Mouse (Mus musculus) thymus, postnatal 25 days (tissue): Measurements from ENCODE around the gene Ina.
"Not testable (repeated sequence)": the region's sequence is repeated elsewhere in the genome, so short reads cannot be mapped to it uniquely, and the experiment has no call there.

Source experiments
- DNase-seq: peaks from one replicate; pipeline ENCODE4 v3.0.0; 2022

The Ina gene

DNA sequence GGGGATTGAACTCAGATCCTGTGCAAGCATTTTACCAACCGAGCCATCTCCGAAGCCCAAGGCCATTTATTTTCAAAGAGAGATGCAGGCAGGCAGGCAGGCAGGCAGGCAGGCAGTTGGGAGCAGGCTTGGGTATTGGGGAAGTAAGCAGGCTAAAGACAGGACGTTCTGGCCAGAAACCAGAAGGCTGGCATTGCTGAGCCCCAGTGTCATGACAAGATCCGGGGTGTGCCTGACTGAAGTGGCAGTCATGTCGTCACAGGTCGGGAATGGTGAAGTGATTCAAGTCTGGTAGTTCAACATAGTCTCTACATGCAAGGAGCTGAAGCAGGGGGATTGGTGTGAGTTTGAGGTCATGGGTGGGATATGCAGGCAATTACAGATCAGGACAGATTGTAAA is 26.9 kb upstream of the Ina start:
- DNase-seq: no peak

DNA sequence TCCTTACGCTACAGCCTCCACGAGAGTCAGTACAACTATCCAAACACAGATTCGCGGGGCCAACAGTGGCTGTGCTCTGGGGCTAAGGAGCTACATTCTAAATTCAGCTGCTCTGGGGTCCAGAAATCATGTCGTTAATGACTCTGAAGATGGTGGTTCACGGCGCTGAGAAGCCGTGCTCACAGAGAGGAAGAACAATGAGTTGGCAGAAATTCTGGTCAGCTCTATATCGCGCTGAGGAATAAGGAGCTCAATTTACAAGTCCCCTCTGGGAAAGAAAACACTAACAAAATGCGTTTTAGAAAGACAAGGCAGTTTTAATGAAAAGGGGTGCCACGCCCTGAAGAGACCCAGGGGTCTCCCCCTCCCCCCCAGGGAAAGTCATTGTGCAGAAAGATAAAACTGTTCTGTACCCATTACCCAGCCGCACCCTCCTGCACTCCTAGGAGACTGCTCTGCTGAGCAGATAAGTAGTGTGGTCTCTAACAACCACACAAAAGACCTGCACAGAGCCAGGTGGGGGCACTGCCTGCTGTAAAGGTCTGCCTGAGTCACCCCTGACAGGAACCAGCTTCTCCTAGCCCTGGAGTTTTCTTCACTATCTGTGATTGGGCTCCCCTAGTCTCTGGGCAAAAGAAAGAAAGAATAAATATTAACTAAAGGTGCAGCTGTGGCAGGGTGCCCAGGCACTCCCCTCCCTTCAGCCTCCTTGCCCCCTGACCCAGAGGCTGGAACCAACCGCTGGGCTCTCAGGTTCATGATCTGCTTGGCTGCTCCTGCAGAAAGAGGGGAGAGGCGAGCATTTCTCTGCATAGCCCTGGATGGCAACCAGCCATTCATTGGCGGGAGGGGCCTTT is 26.0 kb upstream of the Ina start:
- peak; percentile 49 for DNase-seq

DNA sequence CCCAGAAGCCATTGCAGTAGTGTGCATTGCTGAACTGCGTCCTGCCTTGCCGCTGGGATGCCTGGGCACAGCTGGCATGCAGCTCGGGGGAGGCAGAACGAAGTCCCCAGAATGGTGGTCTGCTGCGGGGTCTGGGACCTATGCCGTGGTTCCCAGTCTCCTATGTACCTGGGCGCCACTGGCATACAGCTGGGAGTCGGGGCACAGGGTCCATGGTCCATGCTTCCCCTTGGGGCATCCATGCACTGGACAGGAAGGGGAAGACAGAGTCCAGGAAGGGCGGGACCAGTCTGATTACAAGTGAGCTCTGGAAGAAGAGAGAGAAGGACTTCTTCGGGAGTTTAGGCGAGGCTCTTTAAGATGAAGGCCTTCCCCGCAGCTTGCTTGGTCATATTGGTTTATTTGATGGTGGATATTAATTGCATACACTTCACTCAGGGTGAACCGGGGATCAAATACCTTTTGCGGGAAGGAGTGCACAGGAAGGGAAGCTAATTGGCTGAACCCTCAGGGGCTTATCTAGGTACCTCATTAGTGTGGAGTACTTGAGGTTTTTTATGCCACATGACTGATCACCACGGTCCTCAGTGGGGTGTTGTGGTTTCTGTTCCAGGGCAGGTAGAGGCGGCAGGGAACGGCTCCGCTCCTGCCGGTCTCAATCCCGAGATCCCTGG is 24.9 kb upstream of the Ina start:
- DNase-seq: no peak

DNA sequence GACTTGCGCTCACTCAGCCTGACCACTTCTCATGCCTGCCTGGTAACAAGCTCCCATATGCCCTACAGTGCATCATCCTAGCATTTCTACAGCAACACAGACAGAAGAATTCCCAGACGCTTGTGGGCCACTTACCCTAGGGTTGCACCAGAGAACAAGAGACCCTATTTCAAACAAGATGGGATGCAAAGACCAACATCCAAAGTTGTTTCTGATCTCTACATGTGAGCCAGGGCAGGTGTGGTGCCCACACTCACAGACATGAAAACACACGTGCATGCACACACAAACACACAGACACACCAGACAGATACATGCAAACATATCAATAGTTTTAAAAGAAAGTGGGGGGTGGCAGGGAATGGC is 24.4 kb upstream of the Ina start:
- DNase-seq: no peak

DNA sequence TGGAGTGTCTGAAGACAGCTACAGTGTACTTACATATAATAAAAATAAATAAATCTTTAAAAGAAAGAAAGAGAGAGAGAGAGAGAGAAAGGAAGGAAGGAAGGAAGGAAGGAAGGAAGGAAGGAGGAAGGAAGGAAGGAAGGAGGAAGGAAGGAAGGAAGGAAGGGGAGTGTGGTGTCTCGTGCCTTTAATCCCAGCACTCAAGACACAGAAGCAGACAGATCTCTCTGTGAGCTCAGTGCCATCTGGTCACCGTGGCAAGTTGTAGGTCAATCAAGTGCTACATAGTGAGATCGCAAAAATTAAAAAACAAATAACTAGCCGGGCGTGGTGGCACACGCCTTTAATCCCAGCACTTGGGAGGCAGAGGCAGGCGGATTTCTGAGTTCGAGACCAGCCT is 23.9 kb upstream of the Ina start:
- DNase-seq: not testable (repeated sequence)

DNA sequence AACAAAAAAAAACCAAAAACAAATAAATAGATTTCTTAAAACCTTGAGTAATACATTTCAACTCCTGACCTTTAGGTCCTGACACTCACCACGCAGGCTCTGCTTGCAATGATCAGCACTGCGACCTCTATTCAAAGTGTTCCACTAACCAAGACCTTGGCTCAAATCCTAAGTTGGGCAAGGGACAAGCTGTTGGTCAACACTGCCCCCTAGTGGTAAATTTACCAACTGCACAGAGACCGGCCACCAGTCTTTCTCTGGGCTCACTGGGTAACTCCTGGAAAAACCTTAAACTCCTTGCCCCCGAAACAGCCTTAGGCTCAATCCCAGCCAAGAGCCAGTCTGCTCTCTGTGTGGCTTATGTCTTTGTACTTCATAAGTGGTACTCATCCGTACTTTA is 23.4 kb upstream of the Ina start:
- peak; percentile 85 for DNase-seq

DNA sequence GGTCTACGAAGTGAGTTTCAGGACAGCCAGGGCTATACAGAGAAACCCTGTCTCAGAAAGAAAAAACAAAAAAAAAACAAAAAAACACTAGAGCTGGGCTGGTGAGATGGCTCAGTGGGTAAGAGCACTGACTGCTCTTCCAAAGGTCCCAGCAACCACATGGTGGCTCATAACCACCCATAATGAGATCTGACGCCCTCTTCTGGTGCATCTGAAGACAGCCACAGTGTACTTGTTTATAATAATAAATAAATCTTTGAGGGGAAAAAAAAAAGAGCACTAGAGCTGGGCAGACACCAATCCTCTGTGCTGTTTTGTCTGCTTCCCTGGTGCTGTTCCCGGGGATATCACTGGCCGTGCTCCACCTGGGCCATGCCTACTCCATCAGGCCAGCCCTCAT is 22.2 kb upstream of the Ina start:
- not testable (repeated sequence) for DNase-seq

DNA sequence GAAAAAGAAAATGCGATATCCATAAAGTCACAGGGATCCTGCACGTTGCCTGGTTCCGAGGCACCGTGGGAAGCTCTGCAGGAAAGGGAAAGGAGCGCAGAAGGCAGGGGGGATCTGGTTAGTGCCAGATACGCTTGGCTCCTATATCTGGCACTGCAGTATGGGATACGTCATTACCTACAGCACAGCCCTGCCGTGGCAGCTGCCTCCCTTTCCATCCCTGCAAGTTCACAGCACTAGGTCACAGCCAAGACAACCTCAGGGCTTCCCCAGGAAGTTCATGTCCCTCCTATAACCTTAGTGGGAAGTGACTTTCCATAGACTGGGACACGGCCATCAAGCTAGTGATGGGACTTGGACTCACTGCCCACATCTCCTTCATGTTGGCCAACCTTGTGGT is 18.4 kb upstream of the Ina start:
- no peak for DNase-seq

DNA sequence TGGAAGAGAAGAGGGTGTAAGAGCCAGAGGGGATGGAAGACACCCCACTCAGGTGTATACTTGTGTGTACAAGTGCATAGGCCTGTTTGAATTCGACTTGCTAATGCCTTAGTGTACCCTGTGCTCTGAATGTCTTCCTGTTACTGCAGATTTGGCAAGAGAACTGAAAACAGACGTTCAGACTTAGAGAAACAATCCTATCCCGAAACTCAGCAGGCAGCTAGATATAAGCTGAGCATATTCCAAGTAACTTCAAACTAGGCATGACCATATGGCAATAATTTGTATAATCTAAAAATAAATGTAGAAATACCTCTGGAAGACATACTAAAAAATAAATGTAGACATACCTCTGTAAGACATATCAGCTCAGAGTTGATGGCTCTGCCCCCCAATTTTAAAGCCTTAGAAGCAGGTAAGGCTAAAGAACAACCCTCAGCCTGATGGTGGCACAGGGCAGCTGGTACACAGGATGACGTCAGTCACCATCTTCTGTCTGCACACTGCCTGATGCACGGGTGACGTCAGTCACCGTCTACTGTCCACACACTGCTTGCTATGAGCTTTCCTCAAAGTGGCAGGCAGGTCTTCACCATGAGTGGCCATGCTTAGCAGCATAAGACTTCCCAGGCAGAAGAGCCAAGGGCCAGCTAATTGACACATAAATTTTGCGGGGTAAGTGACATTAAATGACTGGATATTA is 16.2 kb upstream of the Ina start:
- DNase-seq: no peak

DNA sequence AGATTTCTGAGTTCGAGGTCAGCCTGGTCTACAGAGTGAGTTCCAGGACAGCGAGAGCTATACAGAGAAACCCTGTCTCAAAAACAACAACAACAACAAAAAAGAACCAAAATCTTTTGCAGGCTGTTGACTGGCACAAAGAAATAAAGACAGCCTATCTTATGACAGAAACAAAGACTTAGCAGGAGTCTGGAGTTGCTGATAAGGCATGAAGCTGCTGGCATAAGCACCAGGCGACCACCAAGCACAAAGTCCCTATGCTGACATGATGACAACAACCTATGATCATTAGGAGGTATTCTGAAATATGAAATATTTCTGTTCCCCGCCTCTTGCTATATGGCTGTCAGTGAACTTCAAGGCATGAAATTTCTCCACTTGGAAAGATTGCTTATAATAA is 15.5 kb upstream of the Ina start:
- DNase-seq: no peak

DNA sequence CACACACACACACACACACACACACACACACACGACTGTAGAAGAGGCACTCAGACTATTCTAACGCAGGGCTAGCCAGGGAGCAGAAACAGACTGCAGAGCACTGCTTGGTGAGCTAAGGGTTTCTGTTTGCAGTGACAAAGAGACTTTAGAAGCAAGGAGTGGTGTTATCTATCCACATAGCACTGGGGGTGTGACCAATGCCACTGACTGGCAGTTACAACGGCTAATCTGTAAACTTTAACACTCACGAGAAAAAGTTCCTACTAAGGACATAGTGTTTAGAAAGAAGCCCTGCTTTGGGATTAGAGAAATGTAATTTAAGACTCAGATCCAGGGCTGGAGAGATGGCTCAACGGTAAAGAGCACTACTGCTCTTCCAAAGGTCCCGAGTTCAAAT is 14.7 kb upstream of the Ina start:
- DNase-seq: no peak

DNA sequence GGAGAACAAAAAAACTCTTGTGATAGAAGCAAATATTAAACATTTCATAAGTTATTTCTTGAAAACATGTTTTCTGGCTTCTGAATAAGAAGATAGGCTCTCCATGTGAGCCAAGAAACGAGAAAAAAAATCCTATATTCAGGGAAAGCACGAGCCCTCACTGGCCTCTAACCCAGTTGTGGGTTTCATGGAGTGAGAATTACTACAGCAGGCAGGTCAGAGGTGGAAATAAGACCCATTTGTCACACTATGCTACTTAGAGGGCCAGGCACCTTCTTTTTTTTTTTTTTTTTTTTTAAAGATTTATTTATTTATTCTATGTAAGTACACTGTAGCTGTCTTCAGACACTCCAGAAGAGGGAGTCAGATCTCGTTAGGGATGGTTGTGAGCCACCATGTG is 14.1 kb upstream of the Ina start:
- DNase-seq: not testable (repeated sequence)

DNA sequence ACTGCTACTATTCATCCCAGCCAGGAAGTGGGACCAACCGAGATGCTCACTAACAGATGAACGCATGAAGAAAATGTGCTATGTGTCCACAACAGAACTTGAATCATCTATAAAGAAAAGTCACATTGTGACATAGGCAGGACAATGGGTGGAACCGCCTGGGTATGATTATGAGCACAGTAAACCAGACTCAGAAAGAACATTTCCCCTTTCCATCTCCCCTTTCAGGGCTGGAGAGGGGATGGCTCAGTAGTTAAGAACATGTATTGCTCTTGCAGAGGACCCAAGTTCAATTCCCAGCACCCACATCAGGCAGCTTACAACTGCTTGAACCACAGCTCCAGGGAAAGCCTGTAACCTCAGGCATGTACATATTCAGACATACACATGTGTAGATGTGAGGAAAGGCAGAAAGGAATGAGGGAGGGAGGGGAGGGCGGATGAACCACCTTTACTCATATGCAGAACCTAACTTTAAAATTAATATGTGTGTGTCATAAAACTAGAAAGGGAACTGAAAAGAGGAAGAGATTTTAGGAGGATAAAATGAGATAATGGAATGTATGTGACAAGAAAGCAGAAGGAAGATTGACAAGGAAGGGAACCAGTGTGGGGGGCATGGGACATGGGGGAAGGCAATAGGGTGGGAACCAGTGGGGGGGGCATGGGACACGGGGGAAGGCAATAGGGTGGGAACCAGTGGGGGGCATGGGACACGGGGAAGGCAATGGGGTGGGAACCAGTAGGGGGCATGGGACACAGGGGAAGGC is 10.6 kb upstream of the Ina start:
- DNase-seq: no peak

DNA sequence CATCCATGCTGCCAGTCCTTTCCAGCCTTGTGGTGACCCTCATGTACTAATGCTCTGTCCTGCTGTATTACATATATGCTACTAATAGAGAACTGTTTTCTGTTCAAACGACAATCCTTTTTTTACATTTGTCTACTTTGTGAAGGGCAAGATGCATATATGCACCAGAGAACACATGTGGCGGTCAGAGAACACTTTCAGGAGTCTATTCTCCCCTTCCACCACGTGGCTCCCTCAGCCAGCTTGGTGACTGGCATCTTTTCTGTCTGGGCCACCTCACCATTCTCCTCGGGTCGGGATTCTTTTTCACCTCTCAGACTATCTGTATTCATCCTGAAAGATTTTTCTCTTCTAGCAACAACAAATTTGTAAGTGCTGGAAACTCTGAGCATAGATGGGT is 8.6 kb upstream of the Ina start:
- DNase-seq: no peak

DNA sequence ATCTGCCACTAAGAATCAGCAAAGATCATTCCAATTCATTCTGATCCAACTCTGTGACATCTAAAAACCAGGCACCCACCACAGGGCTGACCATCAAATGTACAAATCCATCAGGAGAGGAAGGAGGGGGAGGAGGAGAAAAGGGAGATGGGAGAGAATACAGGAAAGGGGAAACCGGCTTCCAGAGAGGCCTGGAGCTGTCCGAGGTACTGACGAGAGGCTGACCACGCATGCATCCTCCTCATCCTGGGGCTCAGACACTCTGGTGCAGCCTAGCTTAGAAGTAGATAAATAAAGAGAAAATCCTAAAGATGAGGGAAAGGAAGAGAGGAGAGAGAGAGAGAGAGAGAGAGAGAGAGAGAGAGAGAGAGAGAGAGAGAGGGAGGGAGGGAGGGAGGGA is 8.2 kb upstream of the Ina start:
- peak; percentile 23 for DNase-seq

DNA sequence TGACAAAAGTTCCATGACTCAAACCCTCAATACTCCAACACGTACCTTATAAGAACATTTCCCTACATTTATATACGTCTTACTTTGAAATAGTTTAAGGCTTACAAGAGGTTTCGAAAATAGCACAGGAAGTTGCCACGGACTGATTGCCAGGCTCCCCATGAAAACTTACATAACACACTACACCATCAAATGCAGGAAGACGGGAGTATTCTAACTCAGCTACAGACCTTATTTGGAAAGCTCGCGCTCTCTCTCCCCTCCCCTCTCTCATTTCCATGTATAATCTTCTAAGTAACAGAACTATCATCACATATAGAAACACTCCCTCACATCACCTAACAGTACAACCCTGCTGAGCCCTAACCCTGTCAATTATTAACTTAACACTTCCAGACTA is 5.1 kb upstream of the Ina start:
- DNase-seq: no peak

DNA sequence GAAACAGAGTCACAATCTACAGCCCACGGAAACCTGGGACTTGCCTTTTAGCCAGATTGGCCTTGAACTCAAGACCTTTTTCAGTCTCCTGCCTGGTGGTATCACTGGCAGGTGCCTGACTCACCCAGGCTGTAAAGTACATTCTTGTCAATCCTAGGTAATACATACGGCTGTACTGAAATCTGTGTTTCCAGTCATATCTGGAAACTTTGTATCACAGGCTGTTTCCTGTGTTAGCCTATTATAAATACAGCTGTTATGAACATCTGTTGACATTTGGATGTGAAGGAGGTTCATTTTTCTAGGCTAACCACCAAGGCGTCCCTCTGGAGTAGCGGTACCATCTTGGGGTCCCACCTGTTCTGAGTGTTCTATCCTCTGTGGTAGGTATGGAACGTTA is 4.6 kb upstream of the Ina start:
- no peak for DNase-seq

DNA sequence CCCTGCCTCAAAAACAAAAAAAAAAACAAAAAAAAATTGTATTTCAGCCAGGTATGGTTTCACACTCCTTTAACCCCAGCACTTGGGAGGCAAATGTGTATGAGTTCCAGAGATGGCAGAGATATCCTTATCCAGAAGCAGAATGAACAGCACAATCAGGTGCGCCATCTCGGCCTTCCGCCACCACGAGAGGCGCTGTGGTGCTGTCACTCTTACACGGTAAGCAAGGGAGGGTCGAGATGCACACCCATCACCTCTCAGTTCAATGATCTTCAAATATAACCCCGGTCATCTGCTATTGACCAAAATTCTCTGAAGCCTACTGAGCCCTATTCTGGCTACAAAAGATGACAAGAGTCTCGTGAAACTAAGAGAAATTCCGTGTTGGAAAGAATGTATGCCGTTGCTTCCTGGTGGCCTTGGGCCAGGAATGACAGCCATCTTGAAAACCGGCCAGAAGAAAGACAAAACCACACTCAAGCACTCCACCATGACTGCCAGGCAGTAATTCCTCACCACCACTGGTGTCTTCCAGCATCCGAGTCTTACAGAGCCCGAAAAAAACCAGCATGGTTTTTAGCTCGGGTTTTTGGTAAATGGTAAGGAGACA is 1.9 kb upstream of the Ina start:
- DNase-seq: no peak

DNA sequence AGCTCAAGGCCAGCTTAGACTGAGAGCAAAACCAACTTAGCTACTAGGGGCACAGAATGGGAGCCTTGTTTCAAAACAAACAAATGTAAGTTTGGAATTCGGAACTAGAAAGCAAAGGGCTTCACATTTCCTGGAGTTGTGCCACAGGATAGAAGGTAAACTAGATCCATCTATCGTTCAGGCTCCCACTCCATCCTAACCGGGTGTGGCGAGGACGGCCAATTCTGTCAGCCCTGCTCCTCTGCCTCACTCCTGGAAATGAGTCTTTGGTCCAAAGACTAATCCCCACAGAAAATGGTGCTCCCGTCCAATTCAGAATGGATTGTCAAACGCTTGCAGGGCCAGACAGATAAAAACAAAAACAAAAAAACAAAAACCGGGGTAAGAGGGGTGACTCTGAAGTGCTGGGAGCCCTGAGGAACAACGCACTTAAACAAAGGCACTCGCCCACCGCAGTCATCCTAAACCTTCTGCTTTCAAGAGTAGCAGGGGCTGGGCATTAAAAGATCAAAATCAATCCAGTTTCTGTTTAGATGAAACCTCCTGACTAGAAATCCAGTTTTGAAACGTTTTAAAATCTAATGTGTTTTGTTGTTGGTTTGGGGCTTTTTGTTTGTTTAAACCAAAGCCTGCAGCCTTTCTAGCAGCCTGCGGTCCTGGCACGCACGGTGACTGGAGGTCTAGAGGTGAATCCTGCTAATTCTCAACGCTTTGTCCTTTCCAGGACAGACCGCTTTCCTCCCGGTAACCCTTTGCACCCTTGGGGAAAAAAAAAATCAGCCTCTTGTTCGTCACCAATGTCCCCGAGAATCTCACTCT is 949 bp upstream of the Ina start:
- DNase-seq: no peak

DNA sequence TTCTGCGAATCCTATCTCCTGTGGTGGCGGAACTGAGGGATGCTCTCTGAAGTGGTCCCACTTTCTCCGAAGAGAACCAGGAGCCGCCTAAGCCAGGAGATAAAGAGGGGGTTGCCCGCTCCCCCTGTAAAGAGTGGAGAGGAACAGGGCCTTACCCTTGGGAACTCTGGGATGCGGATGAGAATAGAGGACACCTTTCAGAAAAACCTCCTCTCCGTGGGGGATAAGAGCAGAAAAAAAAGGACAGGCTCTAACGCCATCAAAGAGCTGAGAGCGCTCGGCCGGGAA is 395 bp upstream of the Ina start:
- DNase-seq: no peak

DNA sequence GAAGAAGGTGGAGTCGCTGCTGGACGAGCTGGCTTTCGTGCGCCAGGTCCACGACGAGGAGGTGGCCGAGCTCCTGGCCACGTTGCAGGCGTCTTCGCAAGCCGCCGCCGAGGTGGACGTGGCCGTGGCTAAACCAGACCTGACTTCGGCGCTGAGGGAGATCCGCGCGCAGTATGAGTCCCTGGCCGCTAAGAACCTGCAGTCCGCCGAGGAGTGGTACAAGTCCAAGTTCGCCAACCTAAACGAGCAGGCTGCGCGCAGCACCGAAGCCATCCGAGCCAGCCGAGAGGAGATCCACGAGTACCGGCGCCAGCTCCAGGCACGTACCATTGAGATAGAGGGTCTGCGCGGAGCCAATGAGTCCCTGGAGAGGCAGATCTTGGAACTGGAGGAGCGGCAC is 898 bp downstream of the Ina start:
- DNase-seq: no peak

DNA sequence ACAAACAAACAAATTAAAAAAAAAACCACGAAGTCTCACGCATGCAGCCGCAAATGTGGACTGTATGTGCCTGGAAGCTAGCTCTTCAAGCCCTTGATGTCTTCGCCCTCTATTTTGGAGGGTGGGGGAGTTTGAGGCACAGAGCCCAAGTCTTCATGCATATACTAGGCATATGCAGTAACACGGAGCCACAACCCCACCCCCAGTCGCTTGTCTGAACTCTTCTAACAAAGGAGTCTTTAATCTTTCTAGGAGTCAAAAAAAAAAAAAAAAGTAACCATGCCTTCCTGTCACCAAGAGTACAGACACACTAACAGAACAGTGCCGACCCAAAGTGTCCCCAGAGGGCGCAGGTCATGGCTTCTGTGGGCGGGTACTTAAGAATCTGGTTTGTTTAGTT is 1.5 kb downstream of the Ina start:
- no peak for DNase-seq
